Mouse (Mus musculus) embryonic facial prominence, embryonic 14.5 days (tissue): ENCODE measurements around the gene Cux1. TPM values are rescaled to one million over a fixed set of nuclear protein-coding genes. Genes with fewer than 3 reads are reported as not detected.

Source experiments
- ATAC-seq: fragments of 200-750 bp; cut with Nextera tagmentation; 2 replicates; pipeline ENCODE4 v1.8.0; 2017; ENCODE audit warnings: low read depth, moderate number of reproducible peaks, moderate TSS enrichment
- DNase-seq: peaks from one replicate; pipeline ENCODE4 v3.0.0-alpha.2; 2015; ENCODE audit warnings: low spot score
- H3K27ac ChIP-seq: fragments of 300-500 bp; sonication (generic); replicated peaks from 2 replicates; pipeline ENCODE4 v1.5.1; 2014; ENCODE audit warnings: low read depth, mild to moderate bottlenecking, low read length, moderate library complexity
- H3K27me3 ChIP-seq: fragments of 300-500 bp; sonication (generic); replicated peaks from 2 replicates; pipeline ENCODE4 v1.6.1; 2014; ENCODE audit warnings: low read length; ENCODE audit not compliant: control insufficient read depth, insufficient read depth
- H3K36me3 ChIP-seq: fragments of 300-500 bp; sonication (generic); 2 replicates; pipeline ENCODE4 v1.6.1; 2014; ENCODE audit warnings: low read length, mixed read lengths; ENCODE audit not compliant: control insufficient read depth, insufficient read depth
- H3K4me1 ChIP-seq: fragments of 300-500 bp; sonication (generic); 2 replicates; pipeline ENCODE4 v1.6.1; 2014; ENCODE audit warnings: antibody characterized with exemption, low read length; ENCODE audit not compliant: control insufficient read depth, insufficient read depth
- H3K4me2 ChIP-seq: fragments of 300-500 bp; sonication (generic); 2 replicates; pipeline ENCODE4 v1.6.1; 2014; ENCODE audit warnings: low read depth, mild to moderate bottlenecking, low read length, moderate library complexity, mixed read lengths
- H3K4me3 ChIP-seq: fragments of 300-500 bp; sonication (generic); 2 replicates; pipeline ENCODE4 v1.5.1; 2014; ENCODE audit warnings: low read depth, mild to moderate bottlenecking, low read length
- H3K9ac ChIP-seq: fragments of 300-500 bp; sonication (generic); 2 replicates; pipeline ENCODE4 v1.6.1; 2014; ENCODE audit warnings: low read depth, mild to moderate bottlenecking, low read length, moderate library complexity, mixed read lengths
- H3K9me3 ChIP-seq: fragments of 300-500 bp; sonication (generic); 2 replicates; pipeline ENCODE4 v1.6.1; 2016; ENCODE audit warnings: low read length; ENCODE audit not compliant: control insufficient read depth
- WGBS: fragments of 180-500 bp; shearing (Covaris S2); extraction: QIAGEN DNeasy Blood & Tissue Kit; methylation state at CpG from one replicate; pipeline ENCODE4 v1.1.7; 2014; 5-methylcytosine and 5-hydroxymethylcytosine counted together
- polyA plus RNA-seq: library from polyadenylated mRNA; unstranded; fragments of >200 nt; fragmentation: Nextera tagmentation; extraction: Ambion mirVana; gene quantifications from 2 replicates; pipeline ENCODE4 v1.2.1, GENCODE M21; 2014

Gene Cux1
- polyA plus RNA-seq, 1 experiment from 2014 or later: 60.6 TPM

- H3K9ac ChIP-seq: no peak overlapping the region
- ATAC-seq (peak; percentile 74), DNase-seq (peak; percentile 83)
- 0 out of 2 replicates have a peak, but pooled peaks cover 3% of the 10 kb centered on the region for H3K36me3 ChIP-seq
- WGBS: 31% methylated on average over 15 of the region's 15 CpGs
- H3K27me3 ChIP-seq: peaks cover 26% of the 10 kb centered on the region
- peaks cover 16% of the 10 kb centered on the region for H3K4me1 ChIP-seq
- H3K4me3 ChIP-seq: no peak overlapping the region; the same call in 1 of the 2 replicates
- H3K27ac ChIP-seq: peak overlapping the region; percentile 49
- peaks cover 3% of the 10 kb centered on the region; the same call in 1 of the 2 replicates for H3K9me3 ChIP-seq
- peak overlapping the region; percentile 34 for H3K4me2 ChIP-seq
Observed at GRCm38 (mm10) chr5:136402622-136403564, 164.4 kb downstream of the Cux1 start.

GRCm38 (mm10) chr5:136398706-136399105, 168.6 kb downstream of the Cux1 start:
- Histone ChIP-seq H3K27ac (no peak overlapping the region), H3K4me1 (peaks cover 12% of the 10 kb centered on the region), H3K9me3 (no peaks in the 10 kb centered on the region), H3K4me3 (no peak overlapping the region), H3K27me3 (peaks cover 27% of the 10 kb centered on the region), H3K36me3 (no peaks in the 10 kb centered on the region), H3K9ac (no peak overlapping the region), H3K4me2 (no peak overlapping the region)
- WGBS: 86% methylated on average over 3 of the region's 3 CpGs
- ATAC-seq (no peak), DNase-seq (no peak)

- H3K27me3 ChIP-seq: peaks cover 25% of the 10 kb centered on the region
- no peak for DNase-seq
- H3K27ac ChIP-seq: no peak overlapping the region
- WGBS: 91% methylated on average over 1 of the region's 1 CpGs
- no peaks in the 10 kb centered on the region for H3K9me3 ChIP-seq
- no peak overlapping the region for H3K4me2 ChIP-seq
- H3K4me3 ChIP-seq: no peak overlapping the region
- ATAC-seq: no peak
- no peaks in the 10 kb centered on the region for H3K4me1 ChIP-seq
- no peak overlapping the region for H3K9ac ChIP-seq
- 0 out of 2 replicates have a peak, but pooled peaks cover 3% of the 10 kb centered on the region for H3K36me3 ChIP-seq
Observed at GRCm38 (mm10) chr5:136396699-136397098, 170.6 kb downstream of the Cux1 start.

GRCm38 (mm10) chr5:136396256-136396655, 171.0 kb downstream of the Cux1 start:
- ATAC-seq: peak; percentile 18; the same call in 1 of the 2 replicates
- Histone ChIP-seq H3K36me3 (0 out of 2 replicates have a peak, but pooled peaks cover 4% of the 10 kb centered on the region), H3K27ac (no peak overlapping the region), H3K9me3 (no peaks in the 10 kb centered on the region), H3K4me1 (no peaks in the 10 kb centered on the region), H3K4me2 (no peak overlapping the region), H3K9ac (no peak overlapping the region), H3K4me3 (no peak overlapping the region), H3K27me3 (peaks cover 21% of the 10 kb centered on the region)
- 61% methylated on average over 6 of the region's 7 CpGs for WGBS
- no peak for DNase-seq

- no peak for DNase-seq
- no peak overlapping the region for H3K27ac ChIP-seq
- peaks cover 15% of the 10 kb centered on the region; the same call in 1 of the 2 replicates for H3K27me3 ChIP-seq
- no peak overlapping the region for H3K4me3 ChIP-seq
- 82% methylated on average over 3 of the region's 3 CpGs for WGBS
- H3K4me2 ChIP-seq: no peak overlapping the region
- H3K9ac ChIP-seq: no peak overlapping the region
- H3K9me3 ChIP-seq: no peaks in the 10 kb centered on the region
- no peaks in the 10 kb centered on the region for H3K4me1 ChIP-seq
- no peak for ATAC-seq
- 0 out of 2 replicates have a peak, but pooled peaks cover 4% of the 10 kb centered on the region for H3K36me3 ChIP-seq
Observed at GRCm38 (mm10) chr5:136395600-136396195, 171.6 kb downstream of the Cux1 start.

GRCm38 (mm10) chr5:136394517-136395212, 172.6 kb downstream of the Cux1 start:
- no peak for ATAC-seq

GRCm38 (mm10) chr5:136393621-136394020, 173.7 kb downstream of the Cux1 start:
- WGBS: 80% methylated on average over 2 of the region's 2 CpGs
- no peak overlapping the region for H3K27ac ChIP-seq
- no peak for DNase-seq

More at GRCm38 (mm10) chr5:136394517-136395212, 172.6 kb downstream of the Cux1 start:
- Histone ChIP-seq H3K27ac (no peak overlapping the region), H3K4me2 (no peak overlapping the region), H3K9me3 (no peaks in the 10 kb centered on the region), H3K4me1 (no peaks in the 10 kb centered on the region), H3K4me3 (no peak overlapping the region), H3K36me3 (0 out of 2 replicates have a peak, but pooled peaks cover 4% of the 10 kb centered on the region), H3K27me3 (peaks cover 15% of the 10 kb centered on the region; the same call in 1 of the 2 replicates), H3K9ac (no peak overlapping the region)
- WGBS: 85% methylated on average over 6 of the region's 6 CpGs
- no peak for DNase-seq

GRCm38 (mm10) chr5:136386757-136387156, 180.5 kb downstream of the Cux1 start:
- H3K9ac ChIP-seq: no peak overlapping the region
- no peaks in the 10 kb centered on the region for H3K4me1 ChIP-seq
- H3K4me3 ChIP-seq: no peak overlapping the region
- 93% methylated on average over 2 of the region's 2 CpGs for WGBS
- H3K4me2 ChIP-seq: no peak overlapping the region
- no peak for ATAC-seq
- H3K36me3 ChIP-seq: 0 out of 2 replicates have a peak, but pooled peaks cover 2% of the 10 kb centered on the region
- no peaks in the 10 kb centered on the region for H3K27me3 ChIP-seq
- no peak overlapping the region for H3K27ac ChIP-seq
- H3K9me3 ChIP-seq: no peaks in the 10 kb centered on the region
- no peak for DNase-seq

More at GRCm38 (mm10) chr5:136393621-136394020, 173.7 kb downstream of the Cux1 start:
- ATAC-seq: no peak
- no peak overlapping the region for H3K4me2 ChIP-seq
- H3K36me3 ChIP-seq: 0 out of 2 replicates have a peak, but pooled peaks cover 4% of the 10 kb centered on the region
- H3K4me3 ChIP-seq: no peak overlapping the region
- no peak overlapping the region for H3K9ac ChIP-seq
- H3K4me1 ChIP-seq: no peaks in the 10 kb centered on the region
- H3K27me3 ChIP-seq: peaks cover 15% of the 10 kb centered on the region; the same call in 1 of the 2 replicates
- H3K9me3 ChIP-seq: no peaks in the 10 kb centered on the region
